Mouse (Mus musculus): ENCODE data around the gene Olfr285. TPM values are rescaled to one million over a fixed set of nuclear protein-coding genes. Genes with fewer than 3 reads are reported as not detected.
A peak's percentile ranks its signal among the peaks of the same experiment; 100 is the strongest.

Olfr285 gene
- polyA plus RNA-seq (2015; fragmentation: Nextera tagmentation; extraction: Ambion mirVana) = not detected in 2 replicates

DNA sequence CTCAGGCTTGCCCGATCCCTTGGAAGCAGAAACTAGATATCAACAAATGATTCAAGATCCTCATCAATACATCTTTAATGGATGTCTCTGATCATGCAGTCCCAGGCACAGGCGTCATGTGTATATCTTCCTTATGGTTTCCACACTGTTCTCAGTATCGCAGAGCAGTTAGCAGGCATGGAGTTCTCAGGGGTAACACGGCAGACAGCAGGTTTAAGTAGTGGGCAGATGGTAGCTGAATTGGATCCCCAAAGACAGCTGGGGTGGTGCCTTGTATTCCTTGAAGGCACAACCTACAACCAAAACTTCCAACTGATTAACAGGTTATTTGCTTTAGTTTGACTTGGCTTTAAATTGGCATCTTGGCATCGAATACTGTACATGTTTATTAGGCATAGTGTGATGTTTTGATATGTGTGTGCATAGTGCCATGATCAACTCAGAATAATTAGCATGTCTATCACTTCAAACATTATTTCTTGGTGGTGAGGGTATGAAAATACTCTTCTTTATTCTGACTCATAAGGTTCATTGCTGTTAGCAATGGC lies at the start of gene Olfr285:
Gene Olfr285 (minus strand): TSS at position 177 of the 548 bp plus-strand sequence.
- no peak within 1 kb of the TSS for H3K4me2 ChIP-seq
- H3K4me1 ChIP-seq = no peaks in the 10 kb centered on the region
- WGBS = 85% methylated on average over 5 of the region's 5 CpGs
- H3K36me3 ChIP-seq (ENCODE audit: poor library complexity, severe bottlenecking) = no peaks in the 10 kb centered on the region
- no peaks in the 10 kb centered on the region for H3K9me3 ChIP-seq (replicated peaks)
- H3K27me3 ChIP-seq = no peaks in the 10 kb centered on the region
- no peak within 1 kb of the TSS for H3K9ac ChIP-seq
- no peak within 1 kb of the TSS for H3K27ac ChIP-seq
- H3K4me3 ChIP-seq = no peak within 1 kb of the TSS
- ATAC-seq = peak; percentile 66; the same call in 1 of the 2 replicates

DNA sequence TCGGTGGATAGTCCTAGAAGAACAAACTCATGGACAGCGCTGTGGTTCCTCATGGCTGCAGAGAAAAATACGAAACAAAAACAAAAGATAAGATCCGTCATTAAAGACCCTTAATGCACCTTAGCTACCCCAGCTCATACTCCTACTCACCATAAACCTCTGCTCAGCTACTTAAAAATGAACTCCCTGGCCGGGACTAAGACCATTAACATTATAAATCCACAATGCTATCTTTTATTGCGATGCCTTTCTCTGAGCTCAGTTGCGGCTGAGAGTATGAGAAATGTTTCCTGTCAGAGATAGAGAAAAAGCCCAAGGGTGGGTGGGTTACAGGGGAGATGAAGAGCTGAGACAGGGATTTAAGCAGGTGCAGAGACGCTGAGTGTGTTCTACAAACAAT lies 23.7 kb upstream of the Olfr285 start, which contains the start of gene Olfr284:
Gene Olfr284 (minus strand): TSS at position 101 of the 400 bp plus-strand sequence.
- H3K9ac ChIP-seq = no peak within 1 kb of the TSS
- no peak within 1 kb of the TSS for H3K4me2 ChIP-seq
- no peaks in the 10 kb centered on the region for H3K9me3 ChIP-seq (replicated peaks)
- no peaks in the 10 kb centered on the region for H3K36me3 ChIP-seq (ENCODE audit: poor library complexity, severe bottlenecking)
- no peaks in the 10 kb centered on the region for H3K4me1 ChIP-seq
- H3K27ac ChIP-seq = no peak within 1 kb of the TSS
- no peak within 1 kb of the TSS for H3K4me3 ChIP-seq
- no peak for ATAC-seq
- H3K27me3 ChIP-seq = no peaks in the 10 kb centered on the region
- WGBS = 90% methylated on average over 8 of the region's 8 CpGs

DNA sequence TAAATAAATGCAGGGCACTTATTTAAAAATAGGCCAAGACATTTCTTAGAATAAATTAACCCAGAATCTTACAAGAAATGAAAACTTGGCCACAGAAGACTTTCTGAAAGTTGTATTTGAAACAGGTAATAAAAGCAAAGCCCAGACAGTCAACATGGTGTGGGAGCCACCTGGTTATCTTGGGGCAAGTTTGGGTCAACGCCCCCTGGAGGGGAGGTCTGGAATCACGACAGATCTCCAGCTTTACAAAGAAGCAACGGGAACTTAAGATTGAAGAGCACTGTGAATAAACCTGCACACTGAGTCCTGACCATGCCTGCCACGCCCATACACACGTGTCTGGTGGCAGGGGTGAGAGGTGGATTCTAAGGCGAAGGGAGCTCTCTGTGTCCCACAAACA lies 1.4 kb downstream of the Olfr285 start:
- no peak overlapping the region for H3K4me2 ChIP-seq
- ATAC-seq = no peak
- WGBS = 49% methylated on average over 6 of the region's 6 CpGs

DNA sequence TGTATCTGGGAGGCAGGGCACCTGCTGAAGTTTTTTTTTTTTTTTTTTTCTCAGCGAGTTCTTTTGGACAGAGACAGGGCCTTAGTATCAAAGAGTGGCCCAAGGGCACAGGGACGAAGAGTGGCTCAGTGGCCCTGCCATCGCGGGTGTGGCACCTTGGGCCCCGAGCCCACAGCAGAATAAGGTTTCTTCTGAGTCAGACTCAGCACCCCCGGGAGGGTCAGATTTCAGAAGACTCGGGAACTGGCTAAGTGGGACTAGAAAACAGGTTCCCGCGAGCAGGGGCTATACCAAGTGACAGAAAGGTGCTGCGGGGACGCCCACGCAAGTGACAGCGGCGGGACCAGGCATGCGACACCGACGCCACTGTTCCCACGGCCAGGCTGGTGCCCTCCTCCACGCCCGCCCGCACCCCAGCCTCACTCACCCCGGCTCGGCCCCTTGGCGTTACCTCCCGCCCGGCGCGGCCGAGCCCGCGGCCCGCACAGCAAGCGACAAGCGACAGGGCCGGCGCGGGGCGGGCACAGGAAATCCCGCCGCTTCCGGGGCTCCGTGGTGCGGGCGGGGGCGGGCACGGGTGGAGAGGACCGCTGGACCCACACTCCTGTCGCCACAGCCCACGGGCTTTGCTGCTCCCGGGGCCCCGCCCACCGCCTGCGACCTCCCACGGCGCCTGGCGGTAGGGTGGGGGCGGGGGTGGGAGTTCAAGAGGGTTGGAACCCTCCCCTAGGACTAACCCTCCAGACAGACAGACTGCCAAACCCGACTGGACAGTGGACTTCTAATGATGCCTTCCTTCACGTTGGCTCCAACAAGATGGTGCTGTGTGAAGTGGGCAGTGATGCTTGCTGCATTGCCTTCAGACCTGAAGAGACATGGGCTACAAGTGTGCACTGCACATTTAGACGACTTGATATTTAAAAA lies 21.3 kb downstream of the Olfr285 start, which contains the start of gene Zfp641:
Gene Zfp641 (minus strand): TSS at position 534 of the 924 bp plus-strand sequence.
- Histone ChIP-seq H3K4me2 (peak within 1 kb of the TSS; percentile 91), H3K36me3 (ENCODE audit: poor library complexity, severe bottlenecking) (no peaks in the 10 kb centered on the region), H3K27ac (no peak within 1 kb of the TSS), H3K4me1 (0 out of 2 replicates have a peak, but pooled peaks cover 6% of the 10 kb centered on the region), H3K4me3 (peak within 1 kb of the TSS; percentile 64), H3K27me3 (no peaks in the 10 kb centered on the region; the same call in 1 of the 2 replicates), H3K9ac (peak within 1 kb of the TSS; percentile 78), H3K9me3 (replicated peaks) (no peaks in the 10 kb centered on the region)
- ATAC-seq = peak; percentile 70; the same call in 1 of the 2 replicates
- 3% methylated on average over 45 of the region's 60 CpGs for WGBS

More for the DNA sequence above, 1.4 kb downstream of the Olfr285 start:
- H3K4me1 ChIP-seq = no peaks in the 10 kb centered on the region
- no peaks in the 10 kb centered on the region for H3K36me3 ChIP-seq (ENCODE audit: poor library complexity, severe bottlenecking)
- no peak overlapping the region for H3K27ac ChIP-seq
- H3K4me3 ChIP-seq = no peak overlapping the region
- H3K9ac ChIP-seq = no peak overlapping the region
- no peaks in the 10 kb centered on the region for H3K27me3 ChIP-seq
- H3K9me3 ChIP-seq (replicated peaks) = no peaks in the 10 kb centered on the region

DNA sequence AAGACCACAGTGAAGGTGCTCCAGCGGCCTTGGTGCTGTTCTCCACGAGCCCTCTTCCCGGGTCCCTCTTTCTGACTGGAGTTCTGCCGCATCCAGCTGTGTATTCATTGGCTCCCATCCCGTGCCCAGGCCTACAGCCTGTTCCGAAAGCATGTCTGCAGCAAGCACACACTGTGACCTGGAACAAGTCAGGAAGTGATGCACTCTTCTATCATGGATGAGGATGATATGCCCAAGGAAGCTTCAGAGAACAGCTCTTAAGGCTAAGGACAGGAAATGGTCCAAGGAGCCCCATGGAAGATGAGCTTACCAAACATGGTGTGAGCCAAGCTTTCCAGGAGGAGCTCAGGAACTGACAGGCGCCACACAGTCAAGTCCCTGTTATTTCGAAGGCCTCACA lies 23.5 kb downstream of the Olfr285 start:
- Histone ChIP-seq H3K9me3 (replicated peaks) (no peaks in the 10 kb centered on the region), H3K4me1 (0 out of 2 replicates have a peak, but pooled peaks cover 6% of the 10 kb centered on the region), H3K27me3 (no peaks in the 10 kb centered on the region; the same call in 1 of the 2 replicates), H3K4me3 (no peak overlapping the region), H3K27ac (no peak overlapping the region), H3K4me2 (no peak overlapping the region), H3K9ac (no peak overlapping the region), H3K36me3 (ENCODE audit: poor library complexity, severe bottlenecking) (0 out of 2 replicates have a peak, but pooled peaks cover 8% of the 10 kb centered on the region)
- no peak for ATAC-seq
- WGBS = 91% methylated on average over 8 of the region's 8 CpGs

DNA sequence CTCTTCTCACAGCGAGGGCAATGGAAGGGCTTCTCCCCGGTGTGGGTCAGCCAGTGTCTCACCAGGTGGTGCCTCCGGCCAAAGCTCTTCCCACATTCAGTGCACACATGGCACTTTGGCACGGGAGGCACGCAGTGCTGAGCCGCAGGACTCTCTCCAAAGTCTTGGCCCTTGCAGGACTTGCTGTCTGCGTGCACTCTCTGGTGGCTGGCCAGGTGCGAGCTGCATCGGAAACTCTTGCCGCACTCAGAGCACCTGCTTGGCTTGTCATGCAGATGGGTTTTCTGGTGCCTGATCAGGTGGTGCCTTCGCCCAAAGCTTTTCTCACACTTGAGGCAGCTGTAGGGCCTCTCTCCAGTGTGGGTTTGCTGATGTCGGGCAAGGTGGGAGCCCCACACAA lies 28.6 kb downstream of the Olfr285 start:
- Histone ChIP-seq H3K9me3 (replicated peaks) (no peaks in the 10 kb centered on the region), H3K4me2 (no peak overlapping the region), H3K9ac (no peak overlapping the region), H3K36me3 (ENCODE audit: poor library complexity, severe bottlenecking) (0 out of 2 replicates have a peak, but pooled peaks cover 13% of the 10 kb centered on the region), H3K27me3 (no peaks in the 10 kb centered on the region), H3K27ac (no peak overlapping the region), H3K4me3 (no peak overlapping the region), H3K4me1 (no peaks in the 10 kb centered on the region)
- ATAC-seq = no peak
- WGBS = 74% methylated on average over 12 of the region's 12 CpGs

DNA sequence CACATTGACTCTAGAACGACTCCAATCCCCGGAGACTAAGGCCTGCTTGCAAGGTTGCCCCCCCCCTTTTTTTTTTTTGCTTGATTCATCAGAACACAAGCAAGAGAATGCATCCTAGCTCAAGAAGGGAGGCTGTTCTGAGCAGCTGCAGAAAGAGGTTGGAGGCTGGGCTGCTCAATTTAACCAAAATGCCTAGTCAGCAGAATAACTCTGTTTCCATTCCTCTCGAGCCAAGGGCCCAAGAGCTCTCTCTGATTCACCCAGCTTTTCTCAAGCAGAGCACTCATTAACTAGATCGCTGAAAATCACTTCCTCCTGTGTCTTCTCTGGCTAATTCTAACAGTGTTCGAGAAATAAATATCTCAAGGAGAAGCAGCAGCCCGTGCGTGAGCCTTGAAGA lies 30.7 kb downstream of the Olfr285 start:
- 0 out of 2 replicates have a peak, but pooled peaks cover 13% of the 10 kb centered on the region for H3K36me3 ChIP-seq (ENCODE audit: poor library complexity, severe bottlenecking)
- 83% methylated on average over 7 of the region's 7 CpGs for WGBS
- no peak overlapping the region for H3K9ac ChIP-seq
- no peak overlapping the region for H3K27ac ChIP-seq
- H3K27me3 ChIP-seq = no peaks in the 10 kb centered on the region
- no peak overlapping the region for H3K4me2 ChIP-seq
- ATAC-seq = no peak
- no peaks in the 10 kb centered on the region for H3K9me3 ChIP-seq (replicated peaks)
- H3K4me1 ChIP-seq = no peaks in the 10 kb centered on the region
- no peak overlapping the region for H3K4me3 ChIP-seq

Other genes with a start within 250 kb of the Olfr285 start
- 57.7 and 67.5 TPM in 2 replicates for gene Pfkm, start 224.8 kb downstream of the Olfr285 start, polyA plus RNA-seq (2015; fragmentation: Nextera tagmentation; extraction: Ambion mirVana)
- 26.7 and 30.7 TPM in 2 replicates for gene Senp1, start 223.6 kb downstream of the Olfr285 start, polyA plus RNA-seq (2015; fragmentation: Nextera tagmentation; extraction: Ambion mirVana)
- gene Asb8, start 151.7 kb downstream of the Olfr285 start, polyA plus RNA-seq (2015; fragmentation: Nextera tagmentation; extraction: Ambion mirVana) = 41.4 and 45.8 TPM in 2 replicates
- gene Ccdc184, start 150.2 kb downstream of the Olfr285 start, polyA plus RNA-seq (2015; fragmentation: Nextera tagmentation; extraction: Ambion mirVana) = 19.4 and 25.6 TPM in 2 replicates
- not detected in 2 replicates for gene Olfr288, start 121.8 kb downstream of the Olfr285 start, polyA plus RNA-seq (2015; fragmentation: Nextera tagmentation; extraction: Ambion mirVana)
- not detected in 2 replicates for gene Gm44579, start 96.4 kb downstream of the Olfr285 start, polyA plus RNA-seq (2015; fragmentation: Nextera tagmentation; extraction: Ambion mirVana)
- gene Olfr287, start 96.3 kb downstream of the Olfr285 start, polyA plus RNA-seq (2015; fragmentation: Nextera tagmentation; extraction: Ambion mirVana) = not detected in 2 replicates
- gene Olfr286, start 82.9 kb downstream of the Olfr285 start, polyA plus RNA-seq (2015; fragmentation: Nextera tagmentation; extraction: Ambion mirVana) = not detected in 2 replicates
- gene H1fnt, start 60.1 kb downstream of the Olfr285 start, polyA plus RNA-seq (2015; fragmentation: Nextera tagmentation; extraction: Ambion mirVana) = not detected in 2 replicates
- gene Zfp641, start 21.2 kb downstream of the Olfr285 start, polyA plus RNA-seq (2015; fragmentation: Nextera tagmentation; extraction: Ambion mirVana) = 1.8 and 2.6 TPM in 2 replicates
- gene Olfr284, start 23.6 kb upstream of the Olfr285 start, polyA plus RNA-seq (2015; fragmentation: Nextera tagmentation; extraction: Ambion mirVana) = not detected in 2 replicates
- not detected in 2 replicates for gene Olfr283, start 63.6 kb upstream of the Olfr285 start, polyA plus RNA-seq (2015; fragmentation: Nextera tagmentation; extraction: Ambion mirVana)
- not detected in 2 replicates for gene Olfr282, start 113.9 kb upstream of the Olfr285 start, polyA plus RNA-seq (2015; fragmentation: Nextera tagmentation; extraction: Ambion mirVana)
- gene Olfr281, start 135.2 kb upstream of the Olfr285 start, polyA plus RNA-seq (2015; fragmentation: Nextera tagmentation; extraction: Ambion mirVana) = not detected in 2 replicates
- not detected in 2 replicates for gene OR5BS1P, start 152.5 kb upstream of the Olfr285 start, polyA plus RNA-seq (2015; fragmentation: Nextera tagmentation; extraction: Ambion mirVana)
- gene Lalba, start 165.4 kb upstream of the Olfr285 start, polyA plus RNA-seq (2015; fragmentation: Nextera tagmentation; extraction: Ambion mirVana) = not detected in 2 replicates
- not detected in 2 replicates for gene Olfr279, start 175.0 kb upstream of the Olfr285 start, polyA plus RNA-seq (2015; fragmentation: Nextera tagmentation; extraction: Ambion mirVana)
- 150 and 157 TPM in 2 replicates for gene Kansl2, start 216.9 kb upstream of the Olfr285 start, polyA plus RNA-seq (2015; fragmentation: Nextera tagmentation; extraction: Ambion mirVana)

Measured in forebrain, embryonic 13.5 days (tissue).